Mouse (Mus musculus) lung, postnatal 0 days (tissue): ENCODE results near the gene Psmd9.

Experiments used
- CTCF ChIP-seq: IDR thresholded peaks from 2 replicates; pipeline ENCODE4 v1.5.1; 2016; ENCODE audit warnings: antibody characterized with exemption, mild to moderate bottlenecking
- EP300 ChIP-seq: IDR thresholded peaks from 2 replicates; pipeline ENCODE4 v1.6.1; 2016; ENCODE audit warnings: antibody characterized with exemption, mild to moderate bottlenecking, control low read depth

GRCm38 (mm10) chr5:123229296-123229695, 60.1 kb downstream of the Psmd9 start:
- no peak for TF ChIP-seq CTCF
- TF ChIP-seq EP300 = no peak
